Mouse (Mus musculus): Measurements from ENCODE around the gene Pars2. TPM values are rescaled to one million over a fixed set of nuclear protein-coding genes. Genes with fewer than 3 reads are reported as not detected.

Gene Pars2
- total and polyA plus RNA-seq, 3 experiments = 4.9 to 6.7 (median 5.9) TPM

DNA sequence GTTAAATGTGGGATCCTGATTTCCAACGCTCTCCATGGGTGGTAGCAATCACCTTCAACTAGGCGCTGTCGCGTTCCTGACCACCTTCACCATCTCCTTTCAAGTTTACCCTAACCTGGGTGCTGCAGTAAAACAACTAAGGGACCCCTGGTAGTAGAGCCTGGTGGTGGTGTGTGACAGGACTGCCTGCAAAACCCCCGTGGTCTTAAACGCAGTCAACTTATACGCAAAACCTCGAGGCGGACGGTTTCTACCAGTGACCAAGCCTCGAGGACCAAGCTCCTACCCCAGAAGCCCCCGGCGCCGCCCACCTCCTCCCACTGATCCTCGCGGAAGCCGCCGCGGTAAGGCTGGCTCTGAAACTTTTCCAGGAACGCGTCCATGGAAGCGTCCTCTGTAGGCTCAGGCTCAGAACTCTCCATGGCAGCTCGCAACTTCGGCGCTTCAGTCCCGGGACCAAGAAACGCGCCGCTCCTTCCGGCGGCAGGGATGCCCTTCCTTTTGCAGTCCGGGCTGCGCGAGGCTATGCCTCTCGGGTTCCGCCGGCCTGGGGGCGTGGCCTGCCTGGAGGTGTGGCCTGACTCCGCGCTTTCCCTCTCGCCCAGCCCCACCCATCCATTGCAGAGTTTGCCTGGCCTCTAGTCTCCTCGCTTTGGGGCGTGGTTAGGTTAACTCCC lies 27.7 kb downstream of the Pars2 start, which contains the start of gene Ttc4:
Ttc4 (minus strand) TSS at position 503 of the 677 bp plus-strand sequence.
- peak; percentile 89 to 91 for DNase-seq
- Histone ChIP-seq H3K27ac (peak within 1 kb of the TSS; percentile 71), H3K27me3 (ENCODE audit: control insufficient read depth, insufficient read depth, low read length) (no peaks in the 10 kb centered on the region), H3K9ac (ENCODE audit: low read depth, low read length) (peak within 1 kb of the TSS; percentile 90), H3K79me2 (replicated peaks; ENCODE audit: control insufficient read depth, insufficient read depth, low read length) (no peaks in the 10 kb centered on the region), H3K4me3 (peak within 1 kb of the TSS; percentile 80), H3K4me1 (ENCODE audit: control insufficient read depth, insufficient read depth, low read length) (peaks cover 2% of the 10 kb centered on the region), H3K36me3 (ENCODE audit: control insufficient read depth, insufficient read depth, low read length) (peaks cover 3% of the 10 kb centered on the region; the same call in 1 of the 2 replicates)
- TF ChIP-seq EP300 (IDR thresholded peaks at IDR 0.05; ENCODE audit: insufficient read depth, low read depth, low read length) = peak; percentile 67; the same call in 1 of the 2 replicates
- TF ChIP-seq POLR2A (IDR thresholded peaks at IDR 0.05; ENCODE audit: insufficient read depth, low read depth, low read length) = peak; percentile 83
- no peak for TF ChIP-seq CTCF (IDR thresholded peaks at IDR 0.05)
- intact Hi-C loops (cut with DNase I) = loop anchor here (2.0 kb wide), 1 partner anchor 28 kb away; the partner anchor contains the start of gene Pars2
- under 1% methylated on average over 43 of the region's 43 CpGs for WGBS

DNA sequence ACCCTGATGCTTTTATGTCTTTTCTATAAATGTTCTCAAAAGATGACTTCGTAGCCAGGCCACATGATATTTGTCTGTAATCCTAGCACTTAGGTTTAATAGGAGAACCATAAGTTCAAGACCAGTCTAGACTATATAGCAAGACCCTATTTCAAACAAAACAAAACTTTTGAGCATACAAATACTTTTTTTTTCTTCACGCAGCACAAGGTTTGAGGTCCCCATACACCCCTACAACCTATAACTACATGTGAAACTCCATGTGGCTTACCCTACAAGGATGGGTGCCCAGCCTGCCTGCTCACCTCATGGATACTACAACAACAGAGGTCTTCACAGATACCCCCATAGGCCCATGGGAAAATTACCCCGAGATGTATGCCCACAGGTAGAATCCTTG lies 28.3 kb downstream of the Pars2 start:
- no peak for DNase-seq
- Histone ChIP-seq H3K4me3 (peak overlapping the region; percentile 80), H3K4me1 (ENCODE audit: control insufficient read depth, insufficient read depth, low read length) (peaks cover 2% of the 10 kb centered on the region), H3K79me2 (replicated peaks; ENCODE audit: control insufficient read depth, insufficient read depth, low read length) (no peaks in the 10 kb centered on the region), H3K36me3 (ENCODE audit: control insufficient read depth, insufficient read depth, low read length) (peaks cover 3% of the 10 kb centered on the region; the same call in 1 of the 2 replicates), H3K27ac (no peak overlapping the region), H3K27me3 (ENCODE audit: control insufficient read depth, insufficient read depth, low read length) (no peaks in the 10 kb centered on the region), H3K9ac (ENCODE audit: low read depth, low read length) (no peak overlapping the region)
- intact Hi-C loops (cut with DNase I) = loop anchor here (2.0 kb wide), 1 partner anchor 28 kb away; the partner anchor contains the start of gene Pars2
- TF ChIP-seq POLR2A (IDR thresholded peaks at IDR 0.05; ENCODE audit: insufficient read depth, low read depth, low read length) (no peak), CTCF (IDR thresholded peaks at IDR 0.05) (no peak), EP300 (IDR thresholded peaks at IDR 0.05; ENCODE audit: insufficient read depth, low read depth, low read length) (no peak)
- 50% methylated on average over 3 of the region's 3 CpGs for WGBS

DNA sequence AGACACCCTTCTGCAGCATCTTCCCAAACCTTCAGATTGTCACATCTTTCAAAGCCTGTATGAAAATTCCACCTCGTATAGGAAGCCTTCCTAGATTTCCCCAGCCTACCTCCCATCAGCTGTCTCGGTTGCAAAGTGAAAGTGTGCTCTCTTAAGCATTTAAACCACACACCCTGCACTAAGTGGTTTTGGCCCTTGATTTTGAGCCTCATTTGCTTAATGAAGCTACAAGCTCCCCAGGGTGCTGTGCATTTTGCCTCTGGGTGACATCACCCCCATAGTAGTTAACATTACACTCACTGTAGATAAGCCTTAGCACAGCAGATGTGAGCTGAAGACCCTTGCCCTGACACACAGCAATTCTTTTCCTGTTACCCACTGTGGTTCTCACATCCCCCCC lies 30.1 kb downstream of the Pars2 start:
- Histone ChIP-seq H3K27ac (no peak overlapping the region), H3K4me3 (no peak overlapping the region), H3K27me3 (ENCODE audit: control insufficient read depth, insufficient read depth, low read length) (no peaks in the 10 kb centered on the region), H3K79me2 (replicated peaks; ENCODE audit: control insufficient read depth, insufficient read depth, low read length) (no peaks in the 10 kb centered on the region), H3K36me3 (ENCODE audit: control insufficient read depth, insufficient read depth, low read length) (peaks cover 3% of the 10 kb centered on the region; the same call in 1 of the 2 replicates), H3K4me1 (ENCODE audit: control insufficient read depth, insufficient read depth, low read length) (peaks cover 2% of the 10 kb centered on the region), H3K9ac (ENCODE audit: low read depth, low read length) (no peak overlapping the region)
- TF ChIP-seq CTCF (IDR thresholded peaks at IDR 0.05) (no peak), POLR2A (IDR thresholded peaks at IDR 0.05; ENCODE audit: insufficient read depth, low read depth, low read length) (no peak), EP300 (IDR thresholded peaks at IDR 0.05; ENCODE audit: insufficient read depth, low read depth, low read length) (no peak)
- intact Hi-C loops (cut with DNase I) = no loop called here
- 45% methylated on average over 2 of the region's 2 CpGs for WGBS
- DNase-seq = no peak

DNA sequence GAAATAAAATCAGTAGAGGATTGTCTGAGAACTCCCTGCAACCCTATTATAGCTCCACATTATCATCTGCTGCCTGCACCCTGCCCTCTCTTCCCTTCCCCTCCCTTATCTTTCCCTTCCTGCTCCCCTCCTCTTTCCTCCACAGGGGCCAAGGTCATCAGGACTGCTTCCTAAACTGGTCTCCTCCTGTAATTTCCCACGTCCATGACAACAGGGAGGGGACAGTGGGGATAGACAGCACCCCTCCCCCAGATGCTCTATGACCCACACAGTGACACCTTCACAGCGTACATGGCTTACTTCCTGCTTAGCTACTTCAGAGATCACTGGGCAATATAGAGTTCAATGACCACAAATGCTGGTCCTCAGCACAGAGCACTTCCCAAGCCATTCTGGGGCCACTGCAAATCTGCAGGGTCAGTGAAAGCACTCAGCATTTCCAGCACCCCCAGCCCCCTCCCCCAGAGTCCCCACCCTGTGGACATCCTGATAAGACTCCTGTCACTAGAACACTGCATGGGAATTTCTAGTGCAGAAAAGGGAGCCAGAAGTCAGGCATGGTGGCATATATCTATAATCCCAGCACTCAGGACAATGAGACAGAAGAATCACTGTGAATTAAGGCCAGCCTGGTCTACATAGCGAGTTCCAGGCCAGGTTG lies 37.9 kb downstream of the Pars2 start:
- Histone ChIP-seq H3K79me2 (replicated peaks; ENCODE audit: control insufficient read depth, insufficient read depth, low read length) (no peaks in the 10 kb centered on the region), H3K27me3 (ENCODE audit: control insufficient read depth, insufficient read depth, low read length) (no peaks in the 10 kb centered on the region), H3K9ac (ENCODE audit: low read depth, low read length) (no peak overlapping the region), H3K4me3 (no peak overlapping the region), H3K27ac (no peak overlapping the region), H3K36me3 (ENCODE audit: control insufficient read depth, insufficient read depth, low read length) (no peaks in the 10 kb centered on the region), H3K4me1 (ENCODE audit: control insufficient read depth, insufficient read depth, low read length) (no peaks in the 10 kb centered on the region)
- TF ChIP-seq POLR2A (IDR thresholded peaks at IDR 0.05; ENCODE audit: insufficient read depth, low read depth, low read length) (no peak), EP300 (IDR thresholded peaks at IDR 0.05; ENCODE audit: insufficient read depth, low read depth, low read length) (no peak), CTCF (IDR thresholded peaks at IDR 0.05) (no peak)
- intact Hi-C loops (cut with DNase I) = no loop called here
- no peak for DNase-seq
- WGBS = 32% methylated on average over 3 of the region's 3 CpGs

DNA sequence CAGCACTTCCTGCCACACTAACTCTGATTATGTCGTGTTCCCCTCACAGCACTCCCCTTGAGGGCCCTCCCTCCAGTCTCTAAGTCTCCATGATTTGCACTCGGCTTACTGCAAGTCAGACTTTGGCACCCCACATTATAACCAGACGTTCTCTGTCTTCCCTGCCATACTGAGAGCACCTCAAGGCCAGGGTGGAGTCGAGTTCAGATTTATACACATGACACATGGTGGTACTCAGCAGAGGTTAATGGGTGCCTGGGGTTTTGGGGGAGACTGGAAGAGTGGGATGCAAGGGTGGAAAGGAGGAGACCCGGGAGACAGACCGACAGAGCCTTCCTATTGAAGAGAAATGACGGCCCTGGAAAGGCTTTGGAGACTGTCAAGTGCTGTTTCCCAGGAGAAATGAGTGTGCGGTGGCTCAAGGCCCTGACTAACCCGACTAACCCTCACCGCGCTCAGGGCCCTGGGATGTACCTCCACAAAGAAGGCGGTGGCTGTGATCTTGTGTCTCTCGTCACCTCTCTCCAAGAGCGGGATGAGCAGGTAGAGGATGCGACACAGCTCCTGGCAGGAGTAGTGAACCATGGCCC lies 43.1 kb downstream of the Pars2 start:
- 80% methylated on average over 15 of the region's 15 CpGs for WGBS
- no peaks in the 10 kb centered on the region for H3K27me3 ChIP-seq (ENCODE audit: control insufficient read depth, insufficient read depth, low read length)
- intact Hi-C loops (cut with DNase I) = no loop called here

More for the DNA sequence above, 43.1 kb downstream of the Pars2 start:
- no peak overlapping the region for H3K27ac ChIP-seq
- no peak overlapping the region for H3K4me3 ChIP-seq
- no peaks in the 10 kb centered on the region for H3K79me2 ChIP-seq (replicated peaks; ENCODE audit: control insufficient read depth, insufficient read depth, low read length)
- no peaks in the 10 kb centered on the region for H3K36me3 ChIP-seq (ENCODE audit: control insufficient read depth, insufficient read depth, low read length)
- TF ChIP-seq CTCF (IDR thresholded peaks at IDR 0.05) (no peak), POLR2A (IDR thresholded peaks at IDR 0.05; ENCODE audit: insufficient read depth, low read depth, low read length) (no peak), EP300 (IDR thresholded peaks at IDR 0.05; ENCODE audit: insufficient read depth, low read depth, low read length) (no peak)
- no peaks in the 10 kb centered on the region for H3K4me1 ChIP-seq (ENCODE audit: control insufficient read depth, insufficient read depth, low read length)
- H3K9ac ChIP-seq (ENCODE audit: low read depth, low read length) = no peak overlapping the region
- DNase-seq = no peak
